Mouse (Mus musculus): ENCODE measurements at regions not wholly inside any gene's neighbourhood (a gene's known extent, or its start where the extent isn't known, plus 50 kb on each side); places are given as distances from the start of the nearest gene placed in this dataset.
"Not testable (repeated sequence)": the region's sequence is repeated elsewhere in the genome, so short reads cannot be mapped to it uniquely, and the experiment has no call there.

DNA sequence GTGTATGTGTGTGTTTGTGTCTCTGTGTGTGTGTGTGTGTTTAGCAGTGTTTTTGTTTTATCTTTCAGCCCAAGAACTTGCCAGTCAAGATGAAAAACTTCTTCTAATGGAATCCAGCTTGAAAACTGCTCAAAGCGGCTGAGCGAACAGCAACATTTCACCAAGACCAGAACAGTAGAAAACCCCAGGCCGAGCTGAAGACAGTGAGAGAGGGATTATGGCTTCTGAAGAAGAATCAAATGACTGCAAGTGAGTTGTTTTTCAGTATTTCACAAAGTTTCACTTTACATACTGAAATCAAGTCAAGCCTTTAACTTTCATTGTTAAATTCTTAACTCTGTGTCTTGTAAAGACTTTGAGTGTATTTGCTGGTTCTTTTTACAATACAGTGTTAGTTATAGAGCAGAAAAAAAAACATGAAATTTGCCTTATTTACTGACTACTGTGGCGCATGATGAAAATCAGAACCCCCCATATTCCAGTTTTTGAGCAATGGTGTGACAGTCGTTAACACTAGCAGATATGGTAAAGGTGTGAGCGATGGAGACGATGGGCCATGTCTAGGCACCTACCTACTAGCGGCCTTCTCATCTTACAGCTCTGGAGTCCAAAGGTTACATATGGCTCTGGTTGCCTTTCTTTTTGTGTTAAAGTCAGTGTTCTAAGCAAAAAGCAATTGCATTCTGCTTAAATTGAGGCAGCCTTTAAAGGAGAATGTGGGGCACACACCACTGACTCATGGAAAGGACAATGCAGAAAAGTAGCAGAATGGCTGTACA lies 357.0 kb downstream of the Gm8797 start:
- no peak for ATAC-seq (replicated peaks; ENCODE audit: poor library complexity, severe bottlenecking)

DNA sequence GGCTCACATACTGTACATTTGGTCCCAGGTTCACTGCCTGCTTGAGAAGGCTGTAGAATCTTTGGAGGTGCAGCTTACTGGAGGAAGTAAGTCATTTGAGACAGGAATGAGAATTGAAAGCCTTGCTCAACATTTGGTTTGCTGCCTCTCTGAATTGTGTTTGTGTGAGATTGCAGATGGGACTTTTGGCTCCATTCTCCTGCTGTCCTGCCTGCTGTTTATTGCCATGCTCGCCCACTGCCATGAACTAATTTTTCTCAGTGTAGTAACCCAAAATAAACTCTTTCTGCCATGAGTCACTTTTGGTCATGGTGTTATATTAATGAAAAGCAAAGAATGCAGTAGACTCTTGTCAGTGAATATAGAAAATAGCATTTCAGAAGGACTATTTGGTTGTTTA lies 368.1 kb downstream of the Gm8797 start:
- no peak for ATAC-seq (replicated peaks; ENCODE audit: poor library complexity, severe bottlenecking)

- not testable (repeated sequence) for ATAC-seq (replicated peaks; ENCODE audit: poor library complexity, severe bottlenecking)
Observed at GRCm38 (mm10) chr3:6135754-6136153, 385.1 kb downstream of the Gm8797 start.

DNA sequence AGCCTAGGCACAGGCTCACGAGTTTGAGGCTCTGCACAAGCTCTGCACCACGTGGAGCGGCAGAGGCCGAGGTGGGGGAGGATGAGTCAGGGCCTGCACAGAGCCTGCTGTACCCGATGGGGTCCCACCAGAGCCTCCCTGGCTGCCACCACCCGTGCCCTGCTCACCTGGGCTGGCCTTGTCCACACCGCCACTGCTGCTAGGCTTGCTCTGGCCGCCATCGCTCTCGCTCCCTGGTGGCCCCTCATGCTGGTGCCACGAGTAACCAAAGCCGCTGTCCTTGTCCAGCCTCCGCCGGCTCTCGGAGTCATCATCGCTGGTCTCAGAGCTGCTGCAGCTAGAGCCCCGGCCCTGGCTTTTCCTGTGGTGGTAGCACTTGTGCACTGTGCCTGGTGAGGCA lies 386.8 kb downstream of the Gm8797 start:
- ATAC-seq (replicated peaks; ENCODE audit: poor library complexity, severe bottlenecking) = no peak

GRCm38 (mm10) chr3:6173775-6174174 lies 423.2 kb downstream of the Gm8797 start:
- no peak for ATAC-seq (replicated peaks; ENCODE audit: poor library complexity, severe bottlenecking)

GRCm38 (mm10) chr3:6182533-6182932 lies 431.9 kb downstream of the Gm8797 start:
- no peak for ATAC-seq (replicated peaks; ENCODE audit: poor library complexity, severe bottlenecking)

DNA sequence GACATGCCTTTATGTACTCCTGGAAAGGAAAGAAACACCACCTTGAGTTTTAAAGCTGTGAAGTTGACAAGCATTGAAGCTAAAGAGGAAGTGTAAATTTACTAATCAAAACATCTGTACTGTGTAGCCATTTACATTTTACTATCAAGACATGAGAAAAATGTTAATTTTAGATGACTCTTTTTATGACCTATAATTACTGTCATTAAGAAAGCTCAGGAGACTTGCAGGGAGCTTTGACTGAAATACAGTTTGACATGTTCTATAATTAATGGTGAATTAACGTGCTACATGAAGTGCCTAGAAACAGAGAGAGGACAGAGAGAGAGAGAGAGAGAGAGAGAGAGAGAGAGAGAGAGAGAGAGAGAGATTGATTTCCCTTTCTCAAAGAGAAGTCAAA lies 432.8 kb downstream of the Gm8797 start:
- no peak for ATAC-seq (replicated peaks; ENCODE audit: poor library complexity, severe bottlenecking)

- ATAC-seq (replicated peaks; ENCODE audit: poor library complexity, severe bottlenecking) = no peak
Observed at GRCm38 (mm10) chr3:6204656-6205055, 415.6 kb downstream of the 1700008P02Rik start.

- no peak for ATAC-seq (replicated peaks; ENCODE audit: poor library complexity, severe bottlenecking)
Observed at GRCm38 (mm10) chr3:6228685-6229084, 391.6 kb downstream of the 1700008P02Rik start.

Measured in granulocyte monocyte progenitor cell, adult 5-6 weeks (primary cell).